Mouse (Mus musculus): ENCODE measurements at regions not wholly inside any gene's neighbourhood (a gene's known extent, or its start where the extent isn't known, plus 50 kb on each side); places are given as distances from the start of the nearest gene placed in this dataset.

- Histone ChIP-seq H3K36me3 (ENCODE audit: insufficient read depth) (no peaks in the 10 kb centered on the region), H3K27ac (ENCODE audit: low read depth, low read length) (no peak overlapping the region), H3K9me3 (ENCODE audit: low read length) (no peaks in the 10 kb centered on the region), H3K27me3 (ENCODE audit: insufficient read depth, low read length) (no peaks in the 10 kb centered on the region), H3K9ac (no peak overlapping the region), H3K4me1 (ENCODE audit: insufficient read depth) (no peaks in the 10 kb centered on the region), H3K4me3 (ENCODE audit: low read depth, low read length) (no peak overlapping the region), H3K4me2 (ENCODE audit: low read depth) (no peak overlapping the region)
- 0 out of 2 replicates have a peak, but pooled peaks have one; percentile 2 for TF ChIP-seq CTCF (IDR thresholded peaks at IDR 0.05; ENCODE audit: low read depth)
- DNase-seq, result peak; percentile 14
- WGBS, result 68% methylated on average over 3 of the region's 3 CpGs
- no peak for ATAC-seq
These were observed 1603.8 kb upstream of the Cdh8 start for GRCm38 (mm10) chr8:101020088-101020487.
